Mouse (Mus musculus) liver, postnatal 0 days (tissue): ENCODE measurements at regions not wholly inside any gene's neighbourhood (a gene's known extent, or its start where the extent isn't known, plus 50 kb on each side); places are given as distances from the start of the nearest gene placed in this dataset.

Experiments
- ATAC-seq: fragments of 200-750 bp; cut with Nextera tagmentation; 2 replicates; pipeline ENCODE4 v1.8.0; 2017; ENCODE audit warnings: mild to moderate bottlenecking, moderate library complexity
- DNase-seq: peaks from one replicate; pipeline ENCODE4 v3.0.0-alpha.2; 2016
- H3K27ac ChIP-seq: fragments of 300-500 bp; sonication (generic); 2 replicates; pipeline ENCODE4 v1.5.1; 2014; ENCODE audit warnings: antibody characterized with exemption, moderate library complexity, mild to moderate bottlenecking, low read depth
- H3K27me3 ChIP-seq: fragments of 300-500 bp; sonication (generic); 2 replicates; pipeline ENCODE4 v1.6.1; 2014; ENCODE audit warnings: low read length, control low read depth, mixed read lengths; ENCODE audit not compliant: insufficient read depth
- H3K36me3 ChIP-seq: fragments of 300-500 bp; sonication (generic); replicated peaks from 2 replicates; pipeline ENCODE4 v1.6.1; 2014; ENCODE audit warnings: mild to moderate bottlenecking, control low read depth, low read length, moderate library complexity, mixed read lengths; ENCODE audit not compliant: insufficient read depth
- H3K4me1 ChIP-seq: fragments of 300-500 bp; sonication (generic); 2 replicates; pipeline ENCODE4 v1.6.1; 2014; ENCODE audit warnings: antibody characterized with exemption, mild to moderate bottlenecking, control low read depth; ENCODE audit not compliant: insufficient read depth
- H3K4me2 ChIP-seq: fragments of 300-500 bp; sonication (generic); 2 replicates; pipeline ENCODE4 v1.6.1; 2014; ENCODE audit warnings: low read depth, mild to moderate bottlenecking, low read length, moderate library complexity, mixed read lengths
- H3K4me3 ChIP-seq: fragments of 300-500 bp; sonication (generic); 2 replicates; pipeline ENCODE4 v1.5.1; 2014; ENCODE audit warnings: low read depth, low read length
- H3K9ac ChIP-seq: fragments of 300-500 bp; sonication (generic); replicated peaks from 2 replicates; pipeline ENCODE4 v1.6.1; 2014; ENCODE audit warnings: mild to moderate bottlenecking, moderate library complexity
- H3K9me3 ChIP-seq: fragments of 300-500 bp; sonication (generic); 2 replicates; pipeline ENCODE4 v1.6.1; 2016; ENCODE audit warnings: mild to moderate bottlenecking, control low read depth, low read length, mixed read lengths
- CTCF ChIP-seq: sonication (generic); IDR thresholded peaks from 2 replicates; pipeline ENCODE4 v1.5.1; 2016; ENCODE audit warnings: antibody characterized with exemption, low read depth
- EP300 ChIP-seq: IDR thresholded peaks from 2 replicates; pipeline ENCODE4 v1.6.1; 2016; ENCODE audit warnings: antibody characterized with exemption, low read depth, mild to moderate bottlenecking
- WGBS: fragments of 180-500 bp; shearing (Covaris S2); extraction: QIAGEN DNeasy Blood & Tissue Kit; methylation state at CpG from one replicate; pipeline ENCODE4 v1.1.7; 2014; ENCODE audit not compliant: insufficient replicate concordance; 5-methylcytosine and 5-hydroxymethylcytosine counted together

- H3K4me1 ChIP-seq: no peaks in the 10 kb centered on the region
- ATAC-seq: no peak
- no peak overlapping the region for H3K4me3 ChIP-seq
- H3K9ac ChIP-seq: no peak overlapping the region
- DNase-seq: no peak
- no peak overlapping the region for H3K27ac ChIP-seq
- no peak overlapping the region for H3K4me2 ChIP-seq
- H3K27me3 ChIP-seq: no peaks in the 10 kb centered on the region
- no peaks in the 10 kb centered on the region for H3K36me3 ChIP-seq
- TF ChIP-seq CTCF: no peak
- no peak for TF ChIP-seq EP300
- 64% methylated on average over 8 of the region's 8 CpGs for WGBS
- H3K9me3 ChIP-seq: no peaks in the 10 kb centered on the region; the same call in 1 of the 2 replicates
Observed at GRCm38 (mm10) chr13:100954598-100955251, 121.5 kb upstream of the Slc30a5 start.

- 52% methylated on average over 1 of the region's 1 CpGs for WGBS
- H3K4me2 ChIP-seq: no peak overlapping the region
- no peak for TF ChIP-seq CTCF
- TF ChIP-seq EP300: no peak
- H3K9ac ChIP-seq: no peak overlapping the region
- ATAC-seq (no peak), DNase-seq (no peak)
- no peaks in the 10 kb centered on the region for H3K36me3 ChIP-seq
- no peak overlapping the region for H3K4me3 ChIP-seq
- H3K9me3 ChIP-seq: no peaks in the 10 kb centered on the region; the same call in 1 of the 2 replicates
- no peaks in the 10 kb centered on the region for H3K4me1 ChIP-seq
- H3K27ac ChIP-seq: no peak overlapping the region
- H3K27me3 ChIP-seq: no peaks in the 10 kb centered on the region
Observed at GRCm38 (mm10) chr13:100954106-100954505, 120.9 kb upstream of the Slc30a5 start.

- DNase-seq (no peak), ATAC-seq (no peak)
- no peak overlapping the region for H3K4me3 ChIP-seq
- no peaks in the 10 kb centered on the region for H3K9me3 ChIP-seq
- H3K4me1 ChIP-seq: no peaks in the 10 kb centered on the region
- no peak overlapping the region for H3K4me2 ChIP-seq
- TF ChIP-seq EP300 (no peak), CTCF (no peak)
- no peaks in the 10 kb centered on the region for H3K36me3 ChIP-seq
- no peak overlapping the region for H3K9ac ChIP-seq
- 69% methylated on average over 1 of the region's 1 CpGs for whole genome bisulfite sequencing
- H3K27me3 ChIP-seq: no peaks in the 10 kb centered on the region
- no peak overlapping the region for H3K27ac ChIP-seq
Observed at GRCm38 (mm10) chr13:100951185-100951508, 117.9 kb upstream of the Slc30a5 start.

GRCm38 (mm10) chr13:100950348-100951184, 117.3 kb upstream of the Slc30a5 start:
- no peak for ATAC-seq
- no peaks in the 10 kb centered on the region for H3K9me3 ChIP-seq

GRCm38 (mm10) chr13:100943206-100943848, 110.1 kb upstream of the Slc30a5 start:
- Histone ChIP-seq H3K4me2 (no peak overlapping the region), H3K27ac (no peak overlapping the region), H3K9ac (no peak overlapping the region), H3K9me3 (no peaks in the 10 kb centered on the region), H3K4me1 (no peaks in the 10 kb centered on the region), H3K27me3 (no peaks in the 10 kb centered on the region), H3K36me3 (no peaks in the 10 kb centered on the region), H3K4me3 (no peak overlapping the region)
- WGBS: 64% methylated on average over 5 of the region's 5 CpGs
- no peak for DNase-seq
- ATAC-seq: no peak
- TF ChIP-seq CTCF: no peak
- TF ChIP-seq EP300: no peak

More at GRCm38 (mm10) chr13:100950348-100951184, 117.3 kb upstream of the Slc30a5 start:
- Histone ChIP-seq H3K9ac (no peak overlapping the region), H3K4me1 (no peaks in the 10 kb centered on the region), H3K27ac (no peak overlapping the region), H3K4me2 (no peak overlapping the region), H3K36me3 (no peaks in the 10 kb centered on the region), H3K27me3 (no peaks in the 10 kb centered on the region), H3K4me3 (no peak overlapping the region)
- whole genome bisulfite sequencing: 53% methylated on average over 7 of the region's 7 CpGs
- no peak for DNase-seq
- TF ChIP-seq CTCF (no peak), EP300 (no peak)

- H3K27ac ChIP-seq: no peak overlapping the region
- DNase-seq (no peak), ATAC-seq (no peak)
- H3K9me3 ChIP-seq: no peaks in the 10 kb centered on the region
- H3K27me3 ChIP-seq: no peaks in the 10 kb centered on the region
- H3K9ac ChIP-seq: no peak overlapping the region
- H3K4me3 ChIP-seq: no peak overlapping the region
- no peak overlapping the region for H3K4me2 ChIP-seq
- TF ChIP-seq EP300 (no peak), CTCF (0 out of 2 replicates have a peak, but pooled peaks have one; percentile 6)
- WGBS: 69% methylated on average over 13 of the region's 13 CpGs
- H3K36me3 ChIP-seq: no peaks in the 10 kb centered on the region
- H3K4me1 ChIP-seq: no peaks in the 10 kb centered on the region
Observed at GRCm38 (mm10) chr13:100940791-100941190, 107.6 kb upstream of the Slc30a5 start.
